Mouse (Mus musculus) E14TG2a.4 (cell line): Measurements from ENCODE around the gene Atp6v1e2.

Experiments
- H3K27me3 ChIP-seq: 2 replicates; pipeline ENCODE4 v1.6.1; 2014; ENCODE audit warnings: low read length, control low read depth; ENCODE audit not compliant: insufficient read depth
- H3K36me3 ChIP-seq: 2 replicates; pipeline ENCODE4 v1.6.1; 2014; ENCODE audit warnings: low read length, control low read depth; ENCODE audit not compliant: insufficient read depth
- H3K4me1 ChIP-seq: replicated peaks from 2 replicates; pipeline ENCODE4 v1.6.1; 2014; ENCODE audit warnings: low read depth, low read length, control low read depth
- H3K4me3 ChIP-seq: replicated peaks from 2 replicates; pipeline ENCODE4 v1.5.1; 2014; ENCODE audit warnings: mild to moderate bottlenecking, low read length
- H3K9me3 ChIP-seq: 2 replicates; pipeline ENCODE4 v1.6.1; 2014; ENCODE audit warnings: low read length, control low read depth
- CTCF ChIP-seq: conservative IDR thresholded peaks from 2 replicates; pipeline ENCODE4 v1.5.1; 2014; ENCODE audit warnings: low read length
- NANOG ChIP-seq: IDR thresholded peaks from 2 replicates; pipeline ENCODE4 v1.6.1; 2014; ENCODE audit warnings: borderline replicate concordance, low read length, mixed read lengths
- POU5F1 ChIP-seq: IDR thresholded peaks from 2 replicates; pipeline ENCODE4 v1.6.1; 2014; ENCODE audit warnings: low read length, borderline replicate concordance

Atp6v1e2 gene

DNA sequence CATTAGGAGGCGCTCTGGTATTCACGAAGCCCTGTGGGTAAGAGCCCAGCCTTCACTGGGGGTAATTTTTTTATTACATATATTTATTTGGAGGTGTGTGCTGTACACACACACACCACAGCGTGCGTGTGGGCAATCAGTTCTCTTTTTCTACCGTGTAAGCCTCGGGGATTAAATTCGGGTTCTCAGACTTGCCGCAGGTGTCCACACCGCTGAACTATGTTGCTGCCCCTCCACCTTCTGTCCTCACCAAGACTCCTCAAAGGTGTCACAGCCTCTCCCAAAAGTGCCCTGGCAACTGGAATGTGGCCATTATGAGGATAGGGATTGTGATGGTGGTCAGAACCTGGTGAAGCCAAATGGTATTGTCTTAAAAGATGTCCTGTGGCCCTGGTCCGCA, 30.6 kb downstream of the Atp6v1e2 start, which contains the start of gene Tmem247:
Gene Tmem247 (plus strand): TSS at position 301 of the 400 bp plus-strand sequence.
- TF ChIP-seq NANOG: no peak
- no peak for TF ChIP-seq POU5F1
- TF ChIP-seq CTCF: no peak
- Histone ChIP-seq H3K4me1 (peaks cover 5% of the 10 kb centered on the region), H3K36me3 (no peaks in the 10 kb centered on the region), H3K27me3 (no peaks in the 10 kb centered on the region), H3K9me3 (no peaks in the 10 kb centered on the region), H3K4me3 (no peak within 1 kb of the TSS)

DNA sequence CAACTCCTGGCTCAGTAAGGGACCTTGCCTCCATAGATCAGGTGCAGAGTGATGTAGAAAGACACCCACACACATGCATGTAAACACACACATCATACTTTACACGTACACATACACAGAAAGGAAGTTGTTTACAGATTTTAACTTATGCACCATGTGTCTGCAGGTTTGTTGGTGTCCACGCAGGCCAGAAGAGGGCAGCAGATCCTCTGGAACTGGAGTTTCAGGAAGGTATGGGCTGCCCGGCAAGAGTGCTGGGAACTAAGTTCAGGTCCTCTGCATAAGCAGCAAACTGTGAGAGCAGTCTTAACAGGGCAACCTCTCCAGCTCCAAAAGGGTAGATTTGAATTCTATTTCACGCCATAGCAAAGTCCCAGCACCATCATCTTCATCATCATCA, 32.2 kb downstream of the Atp6v1e2 start:
- no peaks in the 10 kb centered on the region for H3K9me3 ChIP-seq
- H3K4me3 ChIP-seq: no peak overlapping the region
- H3K36me3 ChIP-seq: no peaks in the 10 kb centered on the region
- H3K27me3 ChIP-seq: no peaks in the 10 kb centered on the region
- TF ChIP-seq CTCF: no peak
- no peak for TF ChIP-seq POU5F1
- no peak for TF ChIP-seq NANOG
- peaks cover 9% of the 10 kb centered on the region for H3K4me1 ChIP-seq

DNA sequence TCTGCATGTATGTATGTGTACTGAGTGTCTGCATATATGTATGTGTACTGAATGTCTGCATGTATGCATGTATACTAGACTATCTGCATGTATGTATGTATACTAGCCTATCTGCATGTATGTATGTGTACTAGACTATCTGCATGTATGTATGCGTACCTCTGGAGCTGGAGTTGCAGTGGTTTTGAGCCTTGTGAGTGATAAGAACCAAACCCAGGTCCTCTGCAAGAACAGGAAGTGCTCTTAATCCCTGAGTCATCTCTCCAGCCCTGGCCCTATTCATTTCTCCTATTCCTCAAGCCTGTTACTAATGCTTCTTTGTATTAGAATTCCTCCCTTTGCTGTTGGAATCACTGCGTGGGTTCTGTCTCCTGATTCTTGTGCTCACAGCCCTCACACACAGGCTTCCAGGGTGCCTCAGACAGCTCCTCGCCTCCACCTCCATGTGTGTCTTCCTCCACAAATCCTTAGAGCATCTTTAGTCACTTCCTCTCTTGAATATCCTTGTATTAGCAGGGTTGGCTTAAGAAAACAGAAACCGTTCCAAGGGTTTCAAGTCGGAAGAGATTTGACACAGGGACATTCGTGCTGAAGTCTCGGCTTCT, 34.6 kb downstream of the Atp6v1e2 start:
- TF ChIP-seq NANOG (no peak), CTCF (no peak), POU5F1 (no peak)
- Histone ChIP-seq H3K4me3 (no peak overlapping the region), H3K27me3 (no peaks in the 10 kb centered on the region; the same call in 1 of the 2 replicates), H3K9me3 (no peaks in the 10 kb centered on the region), H3K4me1 (0 out of 2 replicates have a peak, but pooled peaks cover 4% of the 10 kb centered on the region), H3K36me3 (no peaks in the 10 kb centered on the region)

DNA sequence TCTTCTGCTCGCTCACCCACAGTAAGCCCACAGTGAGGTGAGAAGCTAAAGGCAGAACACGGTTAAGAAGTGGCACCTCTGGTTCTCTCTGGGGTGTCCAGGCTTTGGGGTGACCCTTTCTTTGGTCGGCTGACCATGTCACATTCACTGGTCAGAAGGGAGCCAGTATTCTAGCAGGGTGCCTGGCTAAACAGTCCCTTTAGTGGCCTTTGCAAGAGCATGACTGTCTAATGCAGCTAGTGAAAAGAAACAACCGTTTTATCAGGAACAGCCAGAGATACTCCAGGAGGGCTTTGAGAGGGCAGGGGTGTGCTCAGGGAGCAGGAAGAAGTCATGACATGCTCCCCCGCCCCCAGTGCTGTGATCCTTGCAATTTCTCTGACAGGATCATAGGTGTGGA, 36.4 kb downstream of the Atp6v1e2 start:
- Histone ChIP-seq H3K4me1 (0 out of 2 replicates have a peak, but pooled peaks cover 4% of the 10 kb centered on the region), H3K4me3 (no peak overlapping the region), H3K36me3 (no peaks in the 10 kb centered on the region), H3K27me3 (no peaks in the 10 kb centered on the region; the same call in 1 of the 2 replicates), H3K9me3 (no peaks in the 10 kb centered on the region)
- no peak for TF ChIP-seq POU5F1
- TF ChIP-seq NANOG: no peak
- TF ChIP-seq CTCF: no peak

DNA sequence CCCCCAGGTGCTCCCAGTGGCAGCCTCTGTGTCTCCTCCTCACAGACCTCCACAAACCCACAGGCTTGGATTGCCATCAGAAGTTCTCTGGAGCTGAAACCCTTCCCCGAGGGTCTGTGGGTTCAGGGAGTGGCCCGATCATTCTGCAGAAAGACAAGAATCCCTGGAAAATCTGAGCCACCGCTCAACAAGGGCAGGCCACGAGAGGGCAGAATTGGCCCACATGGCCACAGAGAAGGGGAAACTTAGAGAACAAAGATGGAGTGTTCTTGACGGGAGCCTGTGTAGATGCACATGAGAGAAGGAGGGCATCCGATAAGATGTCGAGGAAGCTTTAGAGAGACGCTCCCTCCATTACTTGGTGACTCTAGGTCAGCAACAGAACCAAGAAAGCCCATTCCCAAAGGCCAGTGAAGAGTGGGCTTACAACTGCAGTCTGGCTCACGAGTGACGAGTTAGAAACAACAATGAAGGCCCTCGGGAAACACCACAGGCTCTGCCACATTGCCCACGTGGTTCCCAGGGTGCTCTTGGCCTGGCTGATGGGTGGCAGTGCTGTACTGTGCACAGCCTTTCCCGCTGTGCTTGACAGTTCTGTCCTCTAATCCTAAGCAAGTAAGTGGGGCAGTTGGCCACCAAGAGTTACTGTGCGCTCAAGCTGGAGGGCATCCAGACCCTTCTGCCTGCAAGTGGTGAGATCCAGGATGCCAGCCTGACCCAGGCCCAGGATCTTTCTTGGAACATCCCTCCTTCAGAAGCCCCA, 37.8 kb downstream of the Atp6v1e2 start:
- no peaks in the 10 kb centered on the region for H3K9me3 ChIP-seq
- TF ChIP-seq NANOG: no peak
- TF ChIP-seq CTCF: 0 out of 2 replicates have a peak, but pooled peaks have one; percentile 5

DNA sequence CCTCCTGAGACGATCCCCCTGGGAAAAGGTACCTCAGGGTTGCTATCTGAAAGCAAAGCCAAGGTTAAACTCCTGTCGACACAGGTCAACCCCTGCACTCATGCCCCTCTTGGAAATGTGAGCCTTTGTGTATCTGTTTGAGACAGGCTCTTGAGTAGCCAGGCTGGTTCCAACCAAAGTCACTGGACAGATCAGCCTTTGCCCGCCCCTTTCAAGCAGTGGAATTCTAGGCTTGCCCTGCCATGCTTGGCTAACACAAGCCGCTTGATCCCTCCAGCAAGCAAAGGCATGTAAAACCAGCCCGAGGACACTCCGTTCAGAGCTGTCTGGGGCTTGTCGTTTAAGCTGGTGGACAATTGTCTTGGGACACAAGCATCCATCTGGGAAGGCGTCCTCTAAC, 39.4 kb downstream of the Atp6v1e2 start:
- H3K4me3 ChIP-seq: no peak overlapping the region
- H3K4me1 ChIP-seq: 0 out of 2 replicates have a peak, but pooled peaks cover 4% of the 10 kb centered on the region
- TF ChIP-seq POU5F1 (no peak), NANOG (no peak), CTCF (no peak)

More for the DNA sequence above, 37.8 kb downstream of the Atp6v1e2 start:
- Histone ChIP-seq H3K4me1 (0 out of 2 replicates have a peak, but pooled peaks cover 4% of the 10 kb centered on the region), H3K36me3 (no peaks in the 10 kb centered on the region), H3K27me3 (no peaks in the 10 kb centered on the region; the same call in 1 of the 2 replicates), H3K4me3 (no peak overlapping the region)

DNA sequence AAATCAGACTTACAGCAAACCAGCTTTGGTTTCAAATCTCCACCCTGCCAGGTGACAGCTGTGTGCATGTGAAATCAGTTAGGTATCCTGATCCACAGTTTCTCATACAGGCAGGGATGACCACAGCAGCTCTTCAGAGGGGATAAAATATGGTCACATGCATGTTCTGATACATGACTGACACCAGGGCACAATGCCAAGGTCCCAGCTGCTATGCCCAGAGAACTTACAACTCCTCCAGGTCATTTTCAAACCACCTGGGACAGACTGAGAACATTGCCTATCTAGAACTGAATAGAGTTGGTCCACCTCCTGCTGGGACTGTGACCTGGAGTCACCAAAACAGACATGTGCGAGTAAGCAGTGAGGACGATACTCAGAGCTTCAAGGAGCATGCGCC, 40.6 kb downstream of the Atp6v1e2 start:
- no peaks in the 10 kb centered on the region; the same call in 1 of the 2 replicates for H3K27me3 ChIP-seq
- no peaks in the 10 kb centered on the region for H3K36me3 ChIP-seq
- H3K4me3 ChIP-seq: no peak overlapping the region
- no peaks in the 10 kb centered on the region for H3K9me3 ChIP-seq
- TF ChIP-seq POU5F1 (no peak), CTCF (no peak), NANOG (no peak)
- H3K4me1 ChIP-seq: 0 out of 2 replicates have a peak, but pooled peaks cover 4% of the 10 kb centered on the region

More for the DNA sequence above, 39.4 kb downstream of the Atp6v1e2 start:
- H3K36me3 ChIP-seq: no peaks in the 10 kb centered on the region
- no peaks in the 10 kb centered on the region; the same call in 1 of the 2 replicates for H3K27me3 ChIP-seq
- H3K9me3 ChIP-seq: no peaks in the 10 kb centered on the region

DNA sequence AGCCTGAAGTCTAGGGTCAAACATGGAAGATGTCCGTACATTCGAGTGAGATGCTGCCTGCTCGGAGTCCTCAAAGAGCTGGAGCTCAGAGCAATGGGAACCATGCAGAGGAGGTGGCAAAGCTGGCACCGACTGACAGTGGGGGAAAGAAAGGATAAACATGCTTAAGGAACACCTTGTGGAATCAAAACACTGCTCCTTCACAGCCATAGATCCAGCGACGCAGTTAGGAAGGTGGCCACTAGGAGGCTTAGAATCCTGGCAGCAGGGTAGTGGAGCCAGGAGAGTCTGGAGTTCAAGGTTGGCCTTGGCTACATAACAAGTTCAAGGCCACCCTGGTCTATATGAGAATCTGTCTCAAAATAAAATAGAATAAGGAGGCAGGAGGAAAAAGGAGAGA, 41.1 kb downstream of the Atp6v1e2 start:
- TF ChIP-seq NANOG (no peak), POU5F1 (no peak), CTCF (peak; percentile 39)
- Histone ChIP-seq H3K27me3 (no peaks in the 10 kb centered on the region; the same call in 1 of the 2 replicates), H3K36me3 (no peaks in the 10 kb centered on the region), H3K4me3 (no peak overlapping the region), H3K4me1 (0 out of 2 replicates have a peak, but pooled peaks cover under 1% of the 10 kb centered on the region), H3K9me3 (no peaks in the 10 kb centered on the region)

DNA sequence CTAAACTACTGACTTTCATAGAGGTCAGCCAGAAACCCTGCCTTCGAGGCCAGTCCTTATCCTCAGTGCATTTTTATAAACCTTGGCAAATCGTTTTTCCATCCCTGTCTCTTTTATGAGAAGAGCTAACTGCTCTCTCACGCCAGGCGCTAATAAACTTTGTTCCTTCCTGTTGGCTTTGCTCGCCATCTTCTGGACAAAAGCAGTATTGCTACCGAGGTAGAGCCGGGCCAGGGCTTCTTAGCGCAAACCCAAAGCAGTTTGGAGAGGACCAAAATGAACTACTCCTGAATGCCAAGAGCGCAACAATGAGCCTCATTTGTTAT, 41.6 kb downstream of the Atp6v1e2 start:
- Histone ChIP-seq H3K27me3 (no peaks in the 10 kb centered on the region; the same call in 1 of the 2 replicates), H3K36me3 (no peaks in the 10 kb centered on the region), H3K9me3 (no peaks in the 10 kb centered on the region), H3K4me3 (no peak overlapping the region), H3K4me1 (no peaks in the 10 kb centered on the region)
- TF ChIP-seq NANOG (no peak), POU5F1 (no peak), CTCF (peak; percentile 91)
